In genomic region chr13:83732283-83733121, GRCm38 (mm10) we compare ENCODE assay signal across 8 mouse cellular contexts.
DNase-seq lines count a peak whose midpoint lies in the region; ATAC-seq lines count a peak whose summit lies in the region.

No protein-coding gene starts in this region.

- peaks cover 85% of the 10 kb centered on the region for H3K27me3 ChIP-seq in kidney, embryonic 15.5 days
- no peaks in the 10 kb centered on the region for H3K27me3 ChIP-seq in forebrain, embryonic 15.5 days

- DNase-seq in kidney, adult 8-10 months: no peak
- DNase-seq in brain, embryonic 18.5 days (ENCODE audit: low read depth, low spot score): peak; percentile 77
- DNase-seq in left cerebral cortex, postnatal 25 days (ENCODE audit: low spot score in 2 of 2): peak; percentile 70 to 82
- peak; percentile 96 for DNase-seq in retina, postnatal 1 day
- no peak for DNase-seq in ovary, adult 18-20 months (ENCODE audit: low spot score)

- H3K9me3 ChIP-seq in kidney, embryonic 15.5 days (replicated peaks): no peaks in the 10 kb centered on the region
- H3K9me3 ChIP-seq in forebrain, embryonic 15.5 days: no peaks in the 10 kb centered on the region

- H3K9ac ChIP-seq in kidney, embryonic 15.5 days: 0 out of 2 replicates have a peak overlapping the region, but pooled peaks have one; percentile 21
- peak overlapping the region; percentile 100 for H3K9ac ChIP-seq in forebrain, embryonic 15.5 days (replicated peaks)

- no peak for ATAC-seq in kidney, embryonic 15.5 days (replicated peaks; ENCODE audit: low FRiP score)
- ATAC-seq in forebrain, embryonic 15.5 days (replicated peaks): peak; percentile 38
- ATAC-seq in megakaryocyte-erythroid progenitor cell, adult 5-6 weeks (replicated peaks; ENCODE audit: low FRiP score, low TSS enrichment, poor library complexity, severe bottlenecking): no peak

- peak overlapping the region; percentile 93 for H3K4me2 ChIP-seq in kidney, embryonic 15.5 days
- H3K4me2 ChIP-seq in forebrain, embryonic 15.5 days (replicated peaks): peak overlapping the region; percentile 65

- under 1% methylated on average over 31 of the region's 31 CpGs for WGBS in kidney, embryonic 15.5 days
- WGBS in forebrain, embryonic 15.5 days: 0% methylated on average over 31 of the region's 31 CpGs

- H3K36me3 ChIP-seq in kidney, embryonic 15.5 days: no peaks in the 10 kb centered on the region
- no peaks in the 10 kb centered on the region for H3K36me3 ChIP-seq in forebrain, embryonic 15.5 days

- intact Hi-C loops in left cerebral cortex, postnatal 25 days (cut with DNase I): no loop called here

- peak overlapping the region; percentile 94 for H3K27ac ChIP-seq in kidney, embryonic 15.5 days
- peak overlapping the region; percentile 100 for H3K27ac ChIP-seq in forebrain, embryonic 15.5 days (replicated peaks)

- peak overlapping the region; percentile 66 for H3K4me3 ChIP-seq in kidney, embryonic 15.5 days (replicated peaks)
- peak overlapping the region; percentile 78 for H3K4me3 ChIP-seq in forebrain, embryonic 15.5 days

- peaks cover 28% of the 10 kb centered on the region for H3K4me1 ChIP-seq in kidney, embryonic 15.5 days
- H3K4me1 ChIP-seq in forebrain, embryonic 15.5 days: no peaks in the 10 kb centered on the region

Comparison
In these comparisons a context has a peak if more than half of its experiments do, and no peak if none do; other contexts are left out.
1. DNase-seq: peak in brain, embryonic 18.5 days (single experiment), left cerebral cortex, postnatal 25 days (2 of 2) and retina, postnatal 1 day (single experiment); none in kidney, adult 8-10 months (0 of 2) and ovary, adult 18-20 months (single experiment).